Mouse (Mus musculus): Measurements from ENCODE around the gene Sfrp5.

GRCm38 (mm10) chr19:42204306-42204705, 2.3 kb upstream of the Sfrp5 start:
- TF ChIP-seq POLR2A (IDR thresholded peaks at IDR 0.05; ENCODE audit: control insufficient read depth, low read depth, low read length) (no peak), CTCF (IDR thresholded peaks at IDR 0.05; ENCODE audit: control insufficient read depth, insufficient read depth, insufficient replicate concordance, low read depth, low read length) (no peak)
